Mouse (Mus musculus) neural tube, embryonic 15.5 days (tissue): ENCODE results near the gene Serpina12. TPM values are rescaled to one million over a fixed set of nuclear protein-coding genes. Genes with fewer than 3 reads are reported as not detected.

Experiments
- ATAC-seq: fragments of 200-750 bp; cut with Nextera tagmentation; 2 replicates; pipeline ENCODE4 v1.8.0; 2017; ENCODE audit warnings: mild to moderate bottlenecking, moderate TSS enrichment, moderate library complexity; ENCODE audit not compliant: low FRiP score
- H3K27ac ChIP-seq: fragments of 300-500 bp; sonication (generic); replicated peaks from 2 replicates; pipeline ENCODE4 v1.5.1; 2015; ENCODE audit warnings: mild to moderate bottlenecking, inconsistent platforms
- H3K27me3 ChIP-seq: fragments of 300-500 bp; sonication (generic); replicated peaks from 2 replicates; pipeline ENCODE4 v1.6.1; 2015; ENCODE audit warnings: inconsistent platforms
- H3K36me3 ChIP-seq: fragments of 300-500 bp; sonication (generic); 2 replicates; pipeline ENCODE4 v1.6.1; 2015; ENCODE audit warnings: inconsistent platforms
- H3K4me1 ChIP-seq: fragments of 300-500 bp; sonication (generic); 2 replicates; pipeline ENCODE4 v1.6.1; 2015; ENCODE audit warnings: inconsistent platforms
- H3K4me2 ChIP-seq: fragments of 300-500 bp; sonication (generic); 2 replicates; pipeline ENCODE4 v1.6.1; 2015; ENCODE audit warnings: inconsistent platforms, mild to moderate bottlenecking, moderate library complexity
- H3K4me3 ChIP-seq: fragments of 300-500 bp; sonication (generic); replicated peaks from 2 replicates; pipeline ENCODE4 v1.5.1; 2015; ENCODE audit warnings: mild to moderate bottlenecking, inconsistent platforms
- H3K9ac ChIP-seq: fragments of 300-500 bp; sonication (generic); replicated peaks from 2 replicates; pipeline ENCODE4 v1.6.1; 2015; ENCODE audit warnings: mild to moderate bottlenecking, inconsistent platforms
- H3K9me3 ChIP-seq: fragments of 300-500 bp; sonication (generic); replicated peaks from 2 replicates; pipeline ENCODE4 v1.6.1; 2016; ENCODE audit warnings: inconsistent platforms
- WGBS: fragments of 180-500 bp; shearing (Covaris S2); methylation state at CpG from one replicate; pipeline ENCODE4 v1.1.7; 2015; ENCODE audit warnings: mixed read lengths; 5-methylcytosine and 5-hydroxymethylcytosine counted together
- polyA plus RNA-seq: library from polyadenylated mRNA; unstranded; fragments of >200 nt; fragmentation: Nextera tagmentation; extraction: Ambion mirVana; gene quantifications from 2 replicates; pipeline ENCODE4 v1.2.1, GENCODE M21; 2015

Serpina12 gene
- polyA plus RNA-seq, 1 experiment from 2014 or later = not detected

- Histone ChIP-seq H3K4me2 (no peak overlapping the region), H3K9ac (no peak overlapping the region), H3K4me3 (no peak overlapping the region), H3K36me3 (no peaks in the 10 kb centered on the region), H3K27me3 (0 out of 2 replicates have a peak, but pooled peaks cover 3% of the 10 kb centered on the region), H3K4me1 (no peaks in the 10 kb centered on the region), H3K9me3 (no peaks in the 10 kb centered on the region), H3K27ac (no peak overlapping the region)
- WGBS = 44% methylated on average over 4 of the region's 4 CpGs
- no peak for ATAC-seq
Measured at GRCm38 (mm10) chr12:104057050-104057449, 12.8 kb upstream of the Serpina12 start.

DNA sequence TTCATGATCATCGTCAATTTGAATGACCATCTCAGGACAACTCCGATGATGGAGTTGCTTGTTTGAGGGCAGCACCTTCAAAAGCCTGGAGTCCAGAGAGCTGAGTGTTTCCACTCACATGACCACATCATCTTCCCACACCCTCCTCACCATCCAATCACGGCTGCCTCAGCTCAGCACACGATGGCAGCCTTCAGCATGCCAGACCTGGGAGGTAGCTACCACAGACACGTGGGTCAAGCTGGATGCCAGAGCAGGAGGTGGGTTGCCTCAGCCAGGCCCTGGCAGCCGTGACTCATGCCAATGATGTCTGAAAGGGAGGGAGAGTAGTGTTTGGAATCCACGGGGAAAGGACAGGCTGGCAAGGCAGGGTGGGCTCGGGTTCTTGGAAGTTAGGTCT, 11.5 kb upstream of the Serpina12 start:
- no peak overlapping the region for H3K27ac ChIP-seq
- no peak for ATAC-seq
- H3K4me1 ChIP-seq = no peaks in the 10 kb centered on the region
- H3K36me3 ChIP-seq = no peaks in the 10 kb centered on the region
- 0 out of 2 replicates have a peak, but pooled peaks cover 3% of the 10 kb centered on the region for H3K27me3 ChIP-seq
- no peak overlapping the region for H3K4me3 ChIP-seq
- H3K9me3 ChIP-seq = no peaks in the 10 kb centered on the region
- H3K4me2 ChIP-seq = no peak overlapping the region
- no peak overlapping the region for H3K9ac ChIP-seq
- 85% methylated on average over 8 of the region's 8 CpGs for WGBS

DNA sequence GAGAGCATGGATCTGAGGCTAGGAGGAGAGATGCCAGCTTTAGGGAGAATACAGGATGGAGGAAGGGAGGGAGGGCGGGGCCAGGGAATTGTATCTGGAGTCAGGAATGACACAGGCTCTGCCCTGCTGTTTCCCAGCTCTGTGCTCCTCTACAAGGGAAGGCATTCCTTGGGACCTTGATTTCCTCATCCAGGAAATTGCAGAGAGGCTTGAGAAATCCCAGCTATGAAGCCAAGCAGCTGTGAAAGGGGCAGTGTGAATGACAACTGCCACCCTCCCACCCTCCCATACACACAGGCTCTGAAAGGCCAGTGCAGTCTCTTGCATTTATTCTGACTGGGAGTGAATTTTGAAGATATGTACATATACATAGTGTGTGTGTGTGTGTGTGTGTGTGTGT, 9.8 kb upstream of the Serpina12 start:
- Histone ChIP-seq H3K9me3 (no peaks in the 10 kb centered on the region), H3K27me3 (0 out of 2 replicates have a peak, but pooled peaks cover 3% of the 10 kb centered on the region), H3K27ac (no peak overlapping the region), H3K36me3 (no peaks in the 10 kb centered on the region), H3K9ac (no peak overlapping the region), H3K4me2 (no peak overlapping the region), H3K4me1 (no peaks in the 10 kb centered on the region), H3K4me3 (no peak overlapping the region)
- ATAC-seq = no peak
- 69% methylated on average over 1 of the region's 1 CpGs for WGBS

DNA sequence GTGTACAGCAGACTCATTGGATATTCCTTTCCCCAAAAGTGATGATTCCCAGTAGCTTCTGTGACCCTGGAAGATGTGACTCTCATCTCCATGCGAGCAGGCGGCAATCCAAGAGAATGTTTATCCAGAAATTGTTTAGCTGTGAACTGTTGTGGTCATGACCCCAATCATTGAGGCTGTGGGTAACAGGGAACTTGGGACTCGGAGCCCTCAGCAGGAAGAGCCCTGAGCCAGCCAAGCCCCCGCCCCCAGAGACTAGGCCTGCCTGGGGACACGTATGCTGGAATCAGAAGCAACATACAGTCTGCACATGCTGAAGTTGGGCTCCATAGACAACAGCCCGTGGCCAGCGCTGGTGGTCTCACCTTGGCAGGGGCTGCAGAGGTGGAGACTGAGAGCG, 1.5 kb upstream of the Serpina12 start:
- ATAC-seq = no peak
- H3K4me1 ChIP-seq = no peaks in the 10 kb centered on the region
- H3K36me3 ChIP-seq = no peaks in the 10 kb centered on the region
- H3K4me3 ChIP-seq = no peak overlapping the region
- no peaks in the 10 kb centered on the region for H3K27me3 ChIP-seq
- no peaks in the 10 kb centered on the region for H3K9me3 ChIP-seq
- no peak overlapping the region for H3K9ac ChIP-seq
- no peak overlapping the region for H3K27ac ChIP-seq
- WGBS = 86% methylated on average over 8 of the region's 8 CpGs
- H3K4me2 ChIP-seq = no peak overlapping the region

GRCm38 (mm10) chr12:104042753-104043152, 1.5 kb downstream of the Serpina12 start:
- 88% methylated on average over 2 of the region's 2 CpGs for WGBS

DNA sequence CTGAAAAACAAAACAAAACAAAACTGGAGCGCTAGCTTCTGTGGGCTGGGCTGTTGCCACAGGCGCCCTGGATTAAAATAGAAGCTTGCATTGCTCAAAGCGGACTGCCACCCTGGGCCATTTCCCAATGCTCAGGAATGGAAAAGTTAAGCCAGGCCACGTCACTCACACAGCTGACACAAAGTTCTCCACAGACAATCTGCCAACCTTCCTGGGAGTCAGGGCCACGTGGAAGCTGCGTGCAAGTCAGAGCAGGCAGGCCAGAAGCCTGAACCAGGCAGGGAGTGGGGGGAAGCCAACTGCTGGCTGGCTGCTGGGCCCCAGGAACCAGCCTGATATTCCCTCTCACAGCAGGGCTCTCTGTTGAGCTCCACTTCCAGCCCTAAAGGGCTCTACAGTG, 2.8 kb downstream of the Serpina12 start:
- WGBS = 76% methylated on average over 6 of the region's 6 CpGs
- Histone ChIP-seq H3K36me3 (no peaks in the 10 kb centered on the region), H3K27me3 (no peaks in the 10 kb centered on the region), H3K27ac (no peak overlapping the region), H3K4me1 (no peaks in the 10 kb centered on the region), H3K4me2 (no peak overlapping the region), H3K9ac (no peak overlapping the region), H3K4me3 (no peak overlapping the region), H3K9me3 (no peaks in the 10 kb centered on the region)
- ATAC-seq = no peak

More at GRCm38 (mm10) chr12:104042753-104043152, 1.5 kb downstream of the Serpina12 start:
- Histone ChIP-seq H3K36me3 (no peaks in the 10 kb centered on the region), H3K27ac (no peak overlapping the region), H3K27me3 (no peaks in the 10 kb centered on the region), H3K4me1 (no peaks in the 10 kb centered on the region), H3K9ac (no peak overlapping the region), H3K4me3 (no peak overlapping the region), H3K4me2 (no peak overlapping the region), H3K9me3 (no peaks in the 10 kb centered on the region)
- ATAC-seq = no peak

DNA sequence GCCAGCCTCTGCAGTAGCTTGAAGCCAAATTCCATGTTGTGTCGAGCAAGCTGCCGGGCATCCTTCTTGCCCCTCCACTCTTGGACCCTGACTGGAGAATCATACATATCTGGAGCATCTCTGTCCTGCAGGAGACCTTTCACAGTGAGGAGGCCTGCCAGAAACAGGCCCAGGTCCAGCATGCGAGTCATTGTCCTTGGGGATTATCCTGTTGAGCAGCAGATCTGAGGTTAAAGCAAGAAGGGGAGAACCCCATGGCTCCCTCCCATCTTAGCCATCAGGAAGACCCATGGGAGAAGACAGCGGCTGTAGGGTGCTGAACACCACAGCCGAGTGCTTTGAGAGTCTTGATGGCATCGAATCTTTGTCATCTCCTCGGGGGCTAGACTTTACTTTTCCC, 6.1 kb downstream of the Serpina12 start:
- H3K4me3 ChIP-seq = no peak overlapping the region
- no peak for ATAC-seq
- no peaks in the 10 kb centered on the region for H3K36me3 ChIP-seq
- no peak overlapping the region for H3K4me2 ChIP-seq
- no peaks in the 10 kb centered on the region for H3K27me3 ChIP-seq
- no peaks in the 10 kb centered on the region for H3K9me3 ChIP-seq
- H3K27ac ChIP-seq = no peak overlapping the region
- 93% methylated on average over 7 of the region's 7 CpGs for WGBS
- no peak overlapping the region for H3K9ac ChIP-seq
- no peaks in the 10 kb centered on the region for H3K4me1 ChIP-seq

DNA sequence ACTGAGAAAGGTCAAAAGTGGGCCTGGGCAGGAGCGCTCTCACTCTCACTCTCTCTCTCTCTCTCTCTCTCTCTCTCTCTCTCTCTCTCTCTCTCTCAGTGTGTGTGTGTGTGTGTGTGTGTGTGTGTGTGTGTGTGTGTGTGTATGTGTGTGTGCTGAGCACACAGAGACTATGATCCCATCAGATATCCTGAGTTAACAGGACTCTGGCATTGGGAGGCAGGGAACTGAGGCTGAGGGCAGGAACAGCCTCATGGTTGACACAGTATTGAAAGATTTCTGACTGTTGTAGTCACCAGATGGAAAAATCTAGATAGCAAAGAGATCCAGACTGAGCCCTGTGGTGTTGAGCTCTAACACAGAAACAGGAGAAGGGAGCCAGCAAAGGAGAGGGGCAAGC, 10.5 kb downstream of the Serpina12 start:
- Histone ChIP-seq H3K4me2 (no peak overlapping the region), H3K27ac (no peak overlapping the region), H3K36me3 (no peaks in the 10 kb centered on the region), H3K9me3 (no peaks in the 10 kb centered on the region), H3K4me3 (no peak overlapping the region), H3K4me1 (no peaks in the 10 kb centered on the region), H3K9ac (no peak overlapping the region), H3K27me3 (no peaks in the 10 kb centered on the region)
- 93% methylated on average over 1 of the region's 1 CpGs for WGBS
- no peak for ATAC-seq

GRCm38 (mm10) chr12:104029986-104030385, 14.3 kb downstream of the Serpina12 start:
- Histone ChIP-seq H3K9ac (no peak overlapping the region), H3K27ac (no peak overlapping the region), H3K4me2 (no peak overlapping the region), H3K9me3 (no peaks in the 10 kb centered on the region; the same call in 1 of the 2 replicates), H3K36me3 (no peaks in the 10 kb centered on the region), H3K4me1 (no peaks in the 10 kb centered on the region), H3K27me3 (no peaks in the 10 kb centered on the region), H3K4me3 (no peak overlapping the region)
- no peak for ATAC-seq
- 49% methylated on average over 8 of the region's 8 CpGs for WGBS

DNA sequence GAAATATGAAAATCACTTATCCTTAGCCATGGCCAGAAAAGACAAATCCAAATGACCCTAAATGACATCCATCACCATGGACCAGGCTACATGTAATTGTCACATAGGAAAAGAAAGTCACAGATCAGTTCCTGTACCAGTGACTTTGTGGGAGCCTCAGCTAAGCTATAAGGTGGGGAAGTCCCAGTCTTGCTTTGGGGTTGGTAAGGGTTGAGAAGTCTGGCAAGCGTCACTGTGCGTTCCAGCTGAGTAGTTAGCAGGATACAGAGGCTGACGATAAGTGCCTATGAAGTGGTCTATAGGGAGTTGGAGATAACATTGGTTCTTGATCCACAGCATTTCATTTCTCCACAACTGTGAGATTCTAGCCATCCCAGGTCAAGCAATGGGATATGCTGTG, 29.0 kb downstream of the Serpina12 start:
- H3K4me1 ChIP-seq = no peaks in the 10 kb centered on the region
- no peaks in the 10 kb centered on the region for H3K36me3 ChIP-seq
- no peak overlapping the region for H3K9ac ChIP-seq
- H3K9me3 ChIP-seq = no peaks in the 10 kb centered on the region
- no peak overlapping the region for H3K4me3 ChIP-seq
- H3K4me2 ChIP-seq = no peak overlapping the region
- 75% methylated on average over 3 of the region's 3 CpGs for WGBS
- no peak for ATAC-seq
- no peak overlapping the region for H3K27ac ChIP-seq
- no peaks in the 10 kb centered on the region for H3K27me3 ChIP-seq

DNA sequence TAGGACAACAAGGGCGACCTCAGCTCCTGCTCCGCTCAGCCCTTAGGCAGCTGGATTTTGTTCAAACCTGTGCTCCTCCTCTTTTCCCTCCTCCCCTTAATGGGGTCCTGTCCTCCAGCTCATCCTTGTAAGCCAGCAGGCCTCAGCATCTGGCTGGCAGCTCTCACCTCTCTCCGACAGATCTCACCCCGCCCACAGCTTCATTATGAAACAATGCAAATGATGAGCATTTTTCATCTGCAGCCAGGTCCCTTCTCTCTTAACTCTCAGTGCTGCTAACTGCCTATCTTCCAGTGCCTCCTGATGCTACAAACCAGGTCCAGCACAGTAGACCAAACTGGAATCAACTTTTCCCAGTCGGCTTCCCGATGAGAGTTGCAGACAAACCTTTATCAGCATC, 30.6 kb downstream of the Serpina12 start, which contains the start of gene Serpina9:
Serpina9 (minus strand) TSS at position 136 of the 400 bp plus-strand sequence.
- no peak within 1 kb of the TSS for H3K4me2 ChIP-seq
- no peaks in the 10 kb centered on the region for H3K36me3 ChIP-seq
- H3K27me3 ChIP-seq = no peaks in the 10 kb centered on the region
- H3K4me1 ChIP-seq = no peaks in the 10 kb centered on the region
- no peak for ATAC-seq
- H3K27ac ChIP-seq = no peak within 1 kb of the TSS
- WGBS = 90% methylated on average over 6 of the region's 6 CpGs
- no peak within 1 kb of the TSS for H3K4me3 ChIP-seq
- no peak within 1 kb of the TSS for H3K9ac ChIP-seq
- H3K9me3 ChIP-seq = no peaks in the 10 kb centered on the region

- no peaks in the 10 kb centered on the region for H3K4me1 ChIP-seq
- no peak overlapping the region for H3K27ac ChIP-seq
- H3K9ac ChIP-seq = no peak overlapping the region
- H3K36me3 ChIP-seq = no peaks in the 10 kb centered on the region
- no peak overlapping the region for H3K4me2 ChIP-seq
- H3K9me3 ChIP-seq = no peaks in the 10 kb centered on the region
- no peaks in the 10 kb centered on the region for H3K27me3 ChIP-seq
- ATAC-seq = no peak
- WGBS = 83% methylated on average over 5 of the region's 5 CpGs
- no peak overlapping the region for H3K4me3 ChIP-seq
Measured at GRCm38 (mm10) chr12:104004689-104005088, 39.6 kb downstream of the Serpina12 start.

DNA sequence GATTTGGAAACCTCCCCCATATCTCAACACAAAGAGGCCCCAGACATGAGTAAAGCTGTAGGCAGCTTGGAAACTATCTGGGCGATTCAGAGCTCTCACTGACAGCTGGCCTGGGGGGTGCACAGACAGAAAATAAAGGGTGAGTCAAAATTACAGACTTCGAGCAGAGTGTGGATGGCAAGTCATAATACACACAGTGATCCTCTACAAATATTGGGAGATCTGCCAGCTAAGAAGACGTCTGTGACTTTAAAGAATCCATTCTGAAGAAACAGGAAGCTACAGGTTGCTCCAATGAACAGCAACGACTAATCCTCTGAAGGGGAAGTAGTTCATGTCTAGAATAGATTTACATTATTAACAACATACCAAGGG, 41.0 kb downstream of the Serpina12 start:
- H3K27ac ChIP-seq = no peak overlapping the region
- H3K9me3 ChIP-seq = no peaks in the 10 kb centered on the region
- no peak overlapping the region for H3K9ac ChIP-seq
- no peaks in the 10 kb centered on the region for H3K36me3 ChIP-seq
- no peak for ATAC-seq
- 69% methylated on average over 4 of the region's 4 CpGs for WGBS
- no peaks in the 10 kb centered on the region for H3K27me3 ChIP-seq
- no peak overlapping the region for H3K4me3 ChIP-seq
- H3K4me2 ChIP-seq = no peak overlapping the region
- no peaks in the 10 kb centered on the region; the same call in 1 of the 2 replicates for H3K4me1 ChIP-seq
